Mouse (Mus musculus): ENCODE results near the gene Sntn. TPM values are rescaled to one million over a fixed set of nuclear protein-coding genes. Genes with fewer than 3 reads are reported as not detected.

Sntn gene
- polyA plus RNA-seq (2016; fragmentation: Nextera tagmentation; extraction: Ambion mirVana), result not detected in 2 replicates

DNA sequence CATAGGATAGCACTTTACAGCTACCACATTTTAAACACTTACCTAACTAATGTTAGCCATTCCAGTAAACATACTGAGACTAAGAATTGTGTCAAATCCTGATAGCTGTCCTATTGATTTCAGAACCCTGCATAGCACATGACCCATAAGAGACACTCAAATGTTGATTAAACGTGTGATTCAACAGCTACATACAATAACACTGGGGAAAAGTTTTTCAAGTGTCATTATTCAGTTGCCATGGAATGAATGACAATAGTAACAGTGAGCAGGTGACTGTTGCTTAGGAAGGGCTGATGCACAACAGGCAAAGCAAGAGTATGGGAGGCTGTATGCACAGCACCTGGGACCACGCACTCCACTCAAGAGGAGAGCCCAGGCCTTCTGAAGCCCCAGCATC, at the start of gene Sntn:
TSS of gene Sntn (plus strand) at position 301 of the 400 bp plus-strand sequence.
- Histone ChIP-seq H3K36me3 (no peaks in the 10 kb centered on the region), H3K4me3 (no peak within 1 kb of the TSS), H3K4me2 (replicated peaks) (no peak within 1 kb of the TSS), H3K27me3 (no peaks in the 10 kb centered on the region), H3K4me1 (no peaks in the 10 kb centered on the region), H3K9me3 (replicated peaks) (no peaks in the 10 kb centered on the region), H3K27ac (no peak within 1 kb of the TSS), H3K9ac (no peak within 1 kb of the TSS)
- ATAC-seq (ENCODE audit: low FRiP score), result no peak
- 92% methylated on average over 2 of the region's 2 CpGs for WGBS

GRCm38 (mm10) chr14:13649865-13650264, 20.8 kb upstream of the Sntn start:
- ATAC-seq (ENCODE audit: low FRiP score), result no peak
- Histone ChIP-seq H3K27me3 (no peaks in the 10 kb centered on the region), H3K4me3 (no peak overlapping the region), H3K9me3 (replicated peaks) (no peaks in the 10 kb centered on the region), H3K4me1 (peaks cover 6% of the 10 kb centered on the region; the same call in 1 of the 2 replicates), H3K36me3 (no peaks in the 10 kb centered on the region), H3K9ac (no peak overlapping the region), H3K4me2 (replicated peaks) (no peak overlapping the region), H3K27ac (no peak overlapping the region)
- WGBS, result 90% methylated on average over 1 of the region's 1 CpGs

- peak; percentile 57; the same call in 1 of the 2 replicates for ATAC-seq (ENCODE audit: low FRiP score)
- Histone ChIP-seq H3K4me3 (no peak overlapping the region), H3K9me3 (replicated peaks) (no peaks in the 10 kb centered on the region), H3K27ac (no peak overlapping the region), H3K36me3 (no peaks in the 10 kb centered on the region), H3K4me1 (peaks cover 6% of the 10 kb centered on the region; the same call in 1 of the 2 replicates), H3K27me3 (no peaks in the 10 kb centered on the region), H3K9ac (no peak overlapping the region), H3K4me2 (replicated peaks) (no peak overlapping the region)
- WGBS, result 70% methylated on average over 1 of the region's 1 CpGs
Observed at GRCm38 (mm10) chr14:13651039-13651438, 19.6 kb upstream of the Sntn start.

GRCm38 (mm10) chr14:13651541-13652298, 19.0 kb upstream of the Sntn start:
- no peak overlapping the region for H3K4me2 ChIP-seq (replicated peaks)
- no peak overlapping the region for H3K9ac ChIP-seq
- H3K27ac ChIP-seq, result no peak overlapping the region
- WGBS, result 57% methylated on average over 2 of the region's 2 CpGs
- H3K27me3 ChIP-seq, result no peaks in the 10 kb centered on the region
- H3K36me3 ChIP-seq, result no peaks in the 10 kb centered on the region
- H3K4me3 ChIP-seq, result no peak overlapping the region
- peak; percentile 79 for ATAC-seq (ENCODE audit: low FRiP score)
- no peaks in the 10 kb centered on the region for H3K9me3 ChIP-seq (replicated peaks)
- H3K4me1 ChIP-seq, result peaks cover 6% of the 10 kb centered on the region; the same call in 1 of the 2 replicates

DNA sequence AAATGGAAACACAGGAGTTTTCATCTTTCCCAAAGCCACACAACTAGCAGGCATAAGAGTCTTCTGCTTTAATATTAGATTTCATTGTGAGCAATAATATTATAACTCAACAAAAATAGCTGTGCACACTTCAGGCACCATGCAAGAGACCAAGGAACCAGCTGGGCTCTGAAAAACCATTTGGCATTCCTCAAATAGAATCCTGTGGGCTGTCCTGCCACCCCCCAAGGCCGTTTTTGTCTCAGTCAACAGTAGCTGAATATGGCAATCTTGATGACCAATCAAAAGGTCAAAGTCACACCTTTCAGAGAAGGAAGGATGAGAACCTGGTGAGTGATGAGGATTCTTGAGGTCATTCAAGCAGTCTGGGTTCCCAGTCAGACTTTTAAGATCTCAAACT, 16.0 kb downstream of the Sntn start:
- Histone ChIP-seq H3K9ac (no peak overlapping the region), H3K9me3 (replicated peaks) (no peaks in the 10 kb centered on the region), H3K36me3 (no peaks in the 10 kb centered on the region), H3K4me1 (no peaks in the 10 kb centered on the region), H3K4me3 (no peak overlapping the region), H3K27me3 (no peaks in the 10 kb centered on the region), H3K4me2 (replicated peaks) (no peak overlapping the region), H3K27ac (no peak overlapping the region)
- 65% methylated on average over 1 of the region's 1 CpGs for WGBS
- no peak for ATAC-seq (ENCODE audit: low FRiP score)

- no peak for ATAC-seq (ENCODE audit: low FRiP score)
- 70% methylated on average over 2 of the region's 2 CpGs for WGBS
- H3K4me3 ChIP-seq, result no peak overlapping the region
- H3K4me1 ChIP-seq, result no peaks in the 10 kb centered on the region
- no peak overlapping the region for H3K27ac ChIP-seq
- H3K36me3 ChIP-seq, result no peaks in the 10 kb centered on the region
- no peak overlapping the region for H3K9ac ChIP-seq
- no peak overlapping the region for H3K4me2 ChIP-seq (replicated peaks)
- H3K27me3 ChIP-seq, result no peaks in the 10 kb centered on the region
- H3K9me3 ChIP-seq (replicated peaks), result no peaks in the 10 kb centered on the region
Observed at GRCm38 (mm10) chr14:13690426-13690825, 19.8 kb downstream of the Sntn start.

DNA sequence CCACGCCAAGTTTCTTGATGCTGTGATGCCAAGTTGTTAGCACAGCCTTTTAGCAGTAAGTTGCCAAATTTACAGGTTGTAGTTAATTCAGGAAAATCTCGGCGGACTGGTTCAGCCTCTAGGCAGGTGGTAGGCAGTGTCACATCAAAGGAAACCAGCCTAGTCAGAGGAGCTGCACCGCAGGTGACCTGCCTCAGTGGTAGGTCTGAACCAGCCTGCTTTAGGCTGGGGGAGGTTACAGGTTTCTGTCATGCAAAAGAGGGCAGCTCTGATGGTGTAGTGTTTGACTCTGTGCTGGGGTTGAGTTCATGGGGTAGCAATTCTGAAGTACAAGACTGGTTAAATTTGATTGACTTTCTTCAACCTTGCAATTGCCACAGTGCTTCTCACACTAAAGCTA, 61.6 kb downstream of the Sntn start:
- Histone ChIP-seq H3K4me1 (no peaks in the 10 kb centered on the region), H3K27me3 (no peaks in the 10 kb centered on the region), H3K36me3 (no peaks in the 10 kb centered on the region), H3K4me2 (replicated peaks) (no peak overlapping the region), H3K4me3 (no peak overlapping the region), H3K9ac (no peak overlapping the region), H3K9me3 (replicated peaks) (no peaks in the 10 kb centered on the region), H3K27ac (no peak overlapping the region)
- WGBS, result 19% methylated on average over 4 of the region's 4 CpGs
- no peak for ATAC-seq (ENCODE audit: low FRiP score)

Other genes with a start within 250 kb of the Sntn start
- 0.10 TPM in 1 of 2 replicates, not detected in the other for gene Gm281, start 243.6 kb downstream of the Sntn start, polyA plus RNA-seq (2016; fragmentation: Nextera tagmentation; extraction: Ambion mirVana)

All from hindbrain, embryonic 12.5 days (tissue).